Mouse (Mus musculus): ENCODE results near the gene Fbxo11.
"Not testable (repeated sequence)": the region's sequence is repeated elsewhere in the genome, so short reads cannot be mapped to it uniquely, and the experiment has no call there.

Fbxo11 gene

GRCm38 (mm10) chr17:87963081-87964075 lies 101.7 kb downstream of the Fbxo11 start:
- no peak for DNase-seq (ENCODE audit: low read depth)

- not testable (repeated sequence) for DNase-seq (ENCODE audit: low read depth)
Measured at GRCm38 (mm10) chr17:87959931-87960330, 105.2 kb downstream of the Fbxo11 start.

- DNase-seq (ENCODE audit: low read depth), result not testable (repeated sequence)
Measured at GRCm38 (mm10) chr17:87959406-87959805, 105.7 kb downstream of the Fbxo11 start.

DNA sequence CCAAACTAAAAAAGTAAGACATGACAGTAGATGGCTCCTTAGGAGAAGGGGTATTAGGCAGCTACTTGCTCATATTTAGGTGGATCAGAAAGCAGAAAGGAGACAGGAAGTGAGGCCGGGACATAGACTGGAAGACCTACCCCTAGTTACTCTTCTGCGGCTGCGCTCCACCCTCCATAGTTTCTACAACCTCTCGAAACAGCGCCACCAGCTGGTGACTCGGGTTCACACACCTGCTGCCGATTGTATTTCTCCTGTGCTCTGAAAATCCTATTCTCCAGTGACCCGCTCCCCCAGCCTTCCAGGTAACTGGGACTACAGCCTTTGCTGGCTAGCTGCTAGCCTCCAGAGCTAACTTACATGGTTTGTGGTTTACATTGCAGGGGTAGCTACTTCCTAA lies 106.8 kb downstream of the Fbxo11 start:
- no peak for DNase-seq (ENCODE audit: low read depth)

DNA sequence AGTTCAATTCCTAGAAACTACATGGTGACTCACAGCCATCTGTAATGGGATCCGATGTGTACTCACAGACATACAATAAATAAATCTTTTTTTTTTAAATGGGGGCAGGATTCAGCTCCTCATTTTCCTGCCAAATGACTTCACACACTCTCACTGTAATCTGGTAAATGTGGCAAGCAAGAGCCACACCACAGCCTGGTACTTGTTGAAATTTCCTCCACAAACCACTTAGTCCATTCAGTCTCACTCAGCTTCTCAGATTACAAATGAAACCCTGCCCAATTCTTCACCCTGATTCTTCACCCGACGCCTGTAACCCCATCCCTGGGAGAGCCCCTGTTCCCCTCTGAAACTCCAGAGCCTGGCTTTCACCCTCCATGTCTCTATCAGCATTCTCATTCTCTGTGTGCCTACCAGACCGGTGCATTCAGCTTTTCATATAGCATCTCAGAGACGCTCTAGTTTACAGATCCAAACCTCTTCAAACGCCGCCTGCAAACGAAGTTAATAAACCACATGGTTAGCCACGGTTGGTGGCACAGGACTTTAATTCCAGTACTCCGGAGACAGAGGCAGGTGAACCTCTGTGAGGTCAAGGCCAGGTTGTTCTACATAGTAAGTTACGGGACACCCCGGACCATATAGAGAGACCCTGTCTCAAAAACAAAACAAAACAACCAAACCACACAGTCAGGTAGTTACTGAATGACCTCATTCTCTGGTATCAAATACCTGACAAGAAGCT lies 107.8 kb downstream of the Fbxo11 start:
- DNase-seq (ENCODE audit: low read depth), result no peak

GRCm38 (mm10) chr17:87954618-87955124 lies 110.4 kb downstream of the Fbxo11 start:
- not testable (repeated sequence) for DNase-seq (ENCODE audit: low read depth)

DNA sequence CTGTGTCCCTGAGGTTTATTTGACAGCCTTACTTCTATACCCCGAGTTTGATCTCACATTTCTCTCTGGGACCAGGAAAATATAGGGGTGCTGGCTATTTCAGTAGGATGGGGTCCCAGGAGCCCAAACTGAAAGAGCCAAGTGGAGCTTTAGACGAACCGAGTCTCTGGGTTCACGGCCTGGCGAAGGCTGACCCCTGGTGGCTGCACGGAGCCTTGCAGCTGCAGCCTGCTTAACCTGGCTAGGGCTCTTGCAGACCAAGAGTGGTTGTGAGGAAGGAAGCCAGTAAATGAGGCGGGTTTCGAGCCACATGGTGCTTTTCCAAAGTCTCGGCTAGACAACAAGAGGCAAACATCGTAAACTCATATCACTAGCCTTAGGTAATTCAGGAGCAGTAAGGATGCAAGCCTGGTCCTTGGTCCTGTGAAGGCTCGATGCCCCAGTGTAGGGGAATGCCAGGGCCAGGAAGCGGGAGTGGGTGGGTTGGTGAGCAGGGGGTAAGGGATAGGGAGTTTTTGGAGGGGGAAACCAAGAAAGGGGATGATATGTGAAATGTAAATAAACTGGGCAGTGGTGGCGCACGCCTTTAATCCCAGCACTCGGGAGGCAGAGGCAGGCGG lies 116.0 kb downstream of the Fbxo11 start:
- DNase-seq (ENCODE audit: low read depth), result peak; percentile 35

Data from c-Kit-positive CD71-positive TER-119-negative erythroid progenitor cells, embryonic 14.5 days (primary cell).